Mouse (Mus musculus) large intestine, adult 2 months (tissue): Measurements from ENCODE around the gene Tns2. TPM values are rescaled to one million over a fixed set of nuclear protein-coding genes. Genes with fewer than 3 reads are reported as not detected.

Source experiments
- DNase-seq: peaks from one replicate; pipeline ENCODE4 v3.0.0-alpha.2; 2012; ENCODE audit warnings: low read depth, low spot score
- WGBS: fragments of 180-500 bp; shearing (Covaris S2); methylation state at CpG from one replicate; pipeline ENCODE4 v1.1.7; 2018; 5-methylcytosine and 5-hydroxymethylcytosine counted together
- polyA plus RNA-seq: library from polyadenylated mRNA; depleted of rRNA; stranded (reverse); fragments of >200 nt; gene quantifications from 2 replicates; pipeline ENCODE4 v1.2.3, GENCODE M21; 2012; rRNA removed

The Tns2 gene
- polyA plus RNA-seq, 1 experiment = 45.5 TPM

DNA sequence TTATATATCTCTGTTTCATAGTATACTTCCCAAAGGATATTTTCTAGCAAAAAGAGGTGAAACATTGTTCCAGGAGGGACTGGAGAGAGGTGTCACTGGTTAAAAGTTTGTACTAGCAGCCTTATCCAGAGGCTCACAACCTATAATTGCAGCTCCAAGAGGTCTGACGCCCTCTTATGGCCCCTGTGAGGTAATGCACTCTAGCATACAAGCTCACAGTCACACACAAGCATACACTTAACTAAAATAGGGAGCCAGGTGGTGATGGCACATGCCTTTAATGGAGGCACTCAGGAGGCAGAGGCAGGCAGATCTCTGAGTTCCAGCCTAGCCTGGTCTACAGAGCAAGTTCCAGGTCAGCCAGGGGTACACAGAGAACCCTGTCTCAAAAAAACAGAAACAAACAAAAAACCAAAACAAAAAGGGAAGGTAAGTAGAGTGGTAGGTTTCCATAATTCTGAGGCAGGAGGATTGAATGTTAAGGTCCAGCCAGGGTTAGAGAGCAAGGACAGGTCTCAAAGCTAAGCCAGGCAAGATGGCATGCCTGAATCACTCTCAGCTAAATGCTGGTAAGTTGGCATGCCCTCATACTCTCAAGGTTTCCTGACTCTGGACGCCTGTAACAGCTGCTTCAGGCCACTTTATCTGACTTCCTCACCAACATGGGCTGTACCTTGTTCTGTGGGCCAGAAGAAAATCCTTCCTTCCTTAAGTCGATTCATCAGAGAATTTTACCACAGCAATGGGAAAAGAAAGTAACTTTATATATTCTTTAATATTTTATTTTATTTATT, 63.9 kb downstream of the Tns2 start:
- no peak for DNase-seq
- 47% methylated on average over 3 of the region's 3 CpGs for whole genome bisulfite sequencing

DNA sequence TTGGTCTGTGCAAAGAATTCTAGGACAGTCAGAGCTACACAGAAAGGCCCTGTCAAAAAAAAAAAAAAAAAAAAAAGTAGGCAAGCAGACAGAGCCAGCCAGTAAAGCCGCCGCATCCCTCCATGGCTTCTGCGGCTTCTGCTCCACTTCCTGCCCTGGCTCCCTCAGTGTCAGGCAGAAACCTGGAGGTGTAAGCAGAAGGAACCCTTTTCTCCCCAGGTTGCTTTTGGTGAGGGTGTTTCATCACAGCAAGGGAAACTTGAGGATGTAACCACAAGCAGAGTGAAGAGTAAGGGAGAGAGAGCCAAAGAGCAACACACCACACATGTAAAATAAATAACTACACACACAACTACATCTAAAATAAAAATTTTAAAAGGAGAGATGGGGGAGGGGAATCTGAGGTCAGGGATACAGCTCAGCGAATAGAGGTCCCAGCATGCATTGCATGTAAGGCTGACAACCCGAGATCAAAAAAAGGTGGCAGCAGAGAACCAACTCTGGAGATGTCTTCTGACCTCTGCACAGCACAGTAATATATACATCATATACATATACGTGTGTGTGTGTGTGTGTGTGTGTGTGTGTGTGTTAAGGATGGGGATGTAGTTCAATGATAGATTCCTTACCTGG, 65.4 kb downstream of the Tns2 start:
- no peak for DNase-seq
- 53% methylated on average over 6 of the region's 6 CpGs for WGBS

Other genes with a start within 250 kb of the Tns2 start
- 0.04 and 0.17 TPM in 2 replicates for gene Krt1, start 249.6 kb upstream of the Tns2 start, polyA plus RNA-seq
- gene Krt77, start 230.7 kb upstream of the Tns2 start, polyA plus RNA-seq = not detected in 2 replicates
- gene Krt76, start 207.5 kb upstream of the Tns2 start, polyA plus RNA-seq = 0.02 TPM in 1 of 2 replicates, not detected in the other
- gene Krt4, start 175.7 kb upstream of the Tns2 start, polyA plus RNA-seq = 0.11 and 0.21 TPM in 2 replicates
- 0.21 and 0.43 TPM in 2 replicates for gene Krt79, start 160.1 kb upstream of the Tns2 start, polyA plus RNA-seq
- gene Krt78, start 146.1 kb upstream of the Tns2 start, polyA plus RNA-seq = 0.16 and 0.19 TPM in 2 replicates
- 2,897 and 3,506 TPM in 2 replicates for gene Krt8, start 95.9 kb upstream of the Tns2 start, polyA plus RNA-seq
- 214 and 251 TPM in 2 replicates for gene Krt18, start 72.2 kb upstream of the Tns2 start, polyA plus RNA-seq
- gene Eif4b, start 26.6 kb upstream of the Tns2 start, polyA plus RNA-seq = 58.6 and 78.1 TPM in 2 replicates
- gene Spryd3, start 35.8 kb downstream of the Tns2 start, polyA plus RNA-seq = 32.1 and 35.9 TPM in 2 replicates
- 15.4 and 34.3 TPM in 2 replicates for gene Igfbp6, start 43.9 kb downstream of the Tns2 start, polyA plus RNA-seq
- gene Soat2, start 50.1 kb downstream of the Tns2 start, polyA plus RNA-seq = 96.3 and 315 TPM in 2 replicates
- gene Zfp740, start 102.8 kb downstream of the Tns2 start, polyA plus RNA-seq = 20.2 and 26.4 TPM in 2 replicates
- gene Csad, start 104.3 kb downstream of the Tns2 start, polyA plus RNA-seq = 18.9 and 23.9 TPM in 2 replicates
- gene Itgb7, start 131.5 kb downstream of the Tns2 start, polyA plus RNA-seq = 23.0 and 24.8 TPM in 2 replicates
- 6.9 and 8.6 TPM in 2 replicates for gene Rarg, start 157.1 kb downstream of the Tns2 start, polyA plus RNA-seq
- gene Gm9918, start 170.2 kb downstream of the Tns2 start, polyA plus RNA-seq = not detected in 2 replicates
- 52.4 and 57.1 TPM in 2 replicates for gene Mfsd5, start 179.0 kb downstream of the Tns2 start, polyA plus RNA-seq
- gene Espl1, start 195.9 kb downstream of the Tns2 start, polyA plus RNA-seq = 14.8 and 16.1 TPM in 2 replicates
- gene Pfdn5, start 225.7 kb downstream of the Tns2 start, polyA plus RNA-seq = 97.0 and 98.7 TPM in 2 replicates
- gene Myg1, start 231.3 kb downstream of the Tns2 start, polyA plus RNA-seq = 38.9 and 49.8 TPM in 2 replicates